Mouse (Mus musculus) cerebellum, adult 2 months (tissue): ENCODE data around the gene Gm21981.

Experiments used
- CTCF ChIP-seq: fragments of 200-500 bp; IDR thresholded peaks from 2 replicates; pipeline ENCODE4 v1.5.1; 2011; ENCODE audit warnings: low read depth, mild to moderate bottlenecking, control low read depth, low read length, moderate library complexity, borderline replicate concordance; ENCODE audit not compliant: insufficient read depth
- POLR2A ChIP-seq: fragments of 200-500 bp; IDR thresholded peaks from 2 replicates; pipeline ENCODE4 v1.6.1; 2011; ENCODE audit warnings: low read length, control low read depth, borderline replicate concordance; ENCODE audit not compliant: insufficient read depth

DNA sequence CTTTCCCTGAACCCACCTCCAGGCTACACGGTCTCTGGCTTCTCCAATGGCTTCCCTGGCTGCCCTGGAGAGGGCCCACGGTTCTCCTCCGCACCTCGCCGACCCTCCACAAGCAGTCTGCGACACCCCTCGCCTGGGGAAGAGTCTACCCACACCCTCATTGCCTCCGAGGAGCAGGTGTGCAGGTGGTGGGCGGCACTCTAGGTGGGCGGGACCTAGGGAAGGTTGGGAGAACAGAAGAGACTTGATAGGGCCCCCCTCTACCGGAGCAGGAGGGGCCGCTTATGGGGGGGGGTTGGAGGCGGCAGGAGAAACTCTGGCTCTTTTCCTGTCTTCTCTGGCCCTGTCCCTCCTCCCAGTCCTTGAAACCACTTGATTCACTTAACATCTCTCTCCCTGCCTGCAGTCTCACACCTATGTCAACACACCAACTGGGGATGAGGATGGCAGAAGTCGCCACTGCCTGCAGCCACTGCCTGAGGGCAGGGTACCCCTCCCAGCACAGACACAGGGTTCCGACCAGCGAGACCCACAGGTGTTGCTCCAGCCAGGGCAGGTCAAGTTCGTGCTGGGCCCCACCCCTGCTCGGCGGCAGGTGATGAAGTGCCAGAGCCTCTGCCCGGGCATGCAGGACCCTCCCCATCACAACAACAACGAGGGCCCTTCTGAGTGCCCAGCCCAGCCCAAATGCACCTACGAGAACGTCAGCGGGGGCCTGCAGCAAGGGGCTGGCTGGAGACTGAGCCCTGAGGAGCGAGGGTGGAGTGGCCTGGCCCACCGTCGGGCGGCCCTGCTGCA lies 8.5 kb upstream of the Gm21981 start:
- TF ChIP-seq CTCF (no peak), POLR2A (no peak)
